Mouse (Mus musculus): ENCODE measurements at regions not wholly inside any gene's neighbourhood (a gene's known extent, or its start where the extent isn't known, plus 50 kb on each side); places are given as distances from the start of the nearest gene placed in this dataset.

DNA sequence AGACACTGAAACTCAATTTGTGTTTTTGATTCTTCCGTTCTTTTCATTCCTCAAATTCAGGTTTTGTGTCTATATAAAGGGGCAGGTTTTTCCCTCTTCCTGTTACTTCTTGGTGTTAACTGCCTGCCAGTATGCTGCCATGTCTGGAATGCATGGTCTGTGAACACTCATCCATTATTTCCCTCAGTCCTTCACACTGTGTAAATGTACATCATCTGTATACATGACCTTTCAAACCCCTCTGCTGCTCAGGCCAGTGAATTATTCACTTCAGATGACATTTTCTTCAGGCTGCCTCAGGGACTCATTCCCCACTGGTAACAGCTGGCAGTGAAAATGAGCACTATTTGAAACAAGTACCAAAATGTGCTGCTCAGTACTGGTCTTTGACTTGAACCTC lies 512.0 kb upstream of the Atxn7l3b start:
- Histone ChIP-seq H3K9me3 (ENCODE audit: low read length) (no peaks in the 10 kb centered on the region), H3K27me3 (ENCODE audit: insufficient read depth, low read length) (no peaks in the 10 kb centered on the region), H3K4me3 (ENCODE audit: low read depth, low read length) (no peak overlapping the region), H3K4me2 (ENCODE audit: low read depth, low read length, poor library complexity, severe bottlenecking) (no peak overlapping the region), H3K27ac (ENCODE audit: low read depth, low read length) (no peak overlapping the region), H3K9ac (replicated peaks; ENCODE audit: low read length, poor library complexity, severe bottlenecking) (no peak overlapping the region), H3K4me1 (ENCODE audit: insufficient read depth, low read length) (no peaks in the 10 kb centered on the region), H3K36me3 (ENCODE audit: insufficient read depth, low read length) (no peaks in the 10 kb centered on the region)
- DNase-seq (ENCODE audit: low spot score) (no peak), ATAC-seq (ENCODE audit: low FRiP score) (no peak)
- TF ChIP-seq CTCF (IDR thresholded peaks at IDR 0.05): no peak
- 88% methylated on average over 1 of the region's 1 CpGs for WGBS

- no peak overlapping the region for H3K27ac ChIP-seq (ENCODE audit: low read depth, low read length)
- H3K4me3 ChIP-seq (ENCODE audit: low read depth, low read length): no peak overlapping the region
- DNase-seq (ENCODE audit: low spot score): no peak
- no peak overlapping the region for H3K9ac ChIP-seq (replicated peaks; ENCODE audit: low read length, poor library complexity, severe bottlenecking)
- no peaks in the 10 kb centered on the region for H3K36me3 ChIP-seq (ENCODE audit: insufficient read depth, low read length)
- no peak for ATAC-seq (ENCODE audit: low FRiP score)
- H3K4me2 ChIP-seq (ENCODE audit: low read depth, low read length, poor library complexity, severe bottlenecking): no peak overlapping the region
- H3K4me1 ChIP-seq (ENCODE audit: insufficient read depth, low read length): no peaks in the 10 kb centered on the region
- TF ChIP-seq CTCF (IDR thresholded peaks at IDR 0.05): no peak
- WGBS: 90% methylated on average over 5 of the region's 5 CpGs
- H3K27me3 ChIP-seq (ENCODE audit: insufficient read depth, low read length): no peaks in the 10 kb centered on the region
- no peaks in the 10 kb centered on the region for H3K9me3 ChIP-seq (ENCODE audit: low read length)
These were observed 502.4 kb upstream of the Atxn7l3b start for GRCm38 (mm10) chr10:113431155-113431554.

GRCm38 (mm10) chr10:113411250-113411813 lies 482.5 kb upstream of the Atxn7l3b start:
- 90% methylated on average over 2 of the region's 2 CpGs for WGBS

GRCm38 (mm10) chr10:113390579-113390978 lies 461.8 kb upstream of the Atxn7l3b start:
- WGBS: 90% methylated on average over 3 of the region's 3 CpGs
- DNase-seq (ENCODE audit: low spot score): no peak
- Histone ChIP-seq H3K27me3 (ENCODE audit: insufficient read depth, low read length) (no peaks in the 10 kb centered on the region), H3K9me3 (ENCODE audit: low read length) (no peaks in the 10 kb centered on the region), H3K27ac (ENCODE audit: low read depth, low read length) (no peak overlapping the region), H3K4me3 (ENCODE audit: low read depth, low read length) (no peak overlapping the region), H3K4me1 (ENCODE audit: insufficient read depth, low read length) (no peaks in the 10 kb centered on the region), H3K36me3 (ENCODE audit: insufficient read depth, low read length) (no peaks in the 10 kb centered on the region), H3K4me2 (ENCODE audit: low read depth, low read length, poor library complexity, severe bottlenecking) (no peak overlapping the region), H3K9ac (replicated peaks; ENCODE audit: low read length, poor library complexity, severe bottlenecking) (no peak overlapping the region)
- ATAC-seq (ENCODE audit: low FRiP score): no peak
- TF ChIP-seq CTCF (IDR thresholded peaks at IDR 0.05): no peak

More at GRCm38 (mm10) chr10:113411250-113411813, 482.5 kb upstream of the Atxn7l3b start:
- TF ChIP-seq CTCF (IDR thresholded peaks at IDR 0.05): peak; percentile 40
- ATAC-seq (ENCODE audit: low FRiP score) (no peak), DNase-seq (ENCODE audit: low spot score) (peak; percentile 34)
- Histone ChIP-seq H3K9me3 (ENCODE audit: low read length) (no peaks in the 10 kb centered on the region), H3K4me1 (ENCODE audit: insufficient read depth, low read length) (no peaks in the 10 kb centered on the region), H3K27ac (ENCODE audit: low read depth, low read length) (no peak overlapping the region), H3K27me3 (ENCODE audit: insufficient read depth, low read length) (no peaks in the 10 kb centered on the region), H3K4me2 (ENCODE audit: low read depth, low read length, poor library complexity, severe bottlenecking) (no peak overlapping the region), H3K9ac (replicated peaks; ENCODE audit: low read length, poor library complexity, severe bottlenecking) (no peak overlapping the region), H3K36me3 (ENCODE audit: insufficient read depth, low read length) (no peaks in the 10 kb centered on the region), H3K4me3 (ENCODE audit: low read depth, low read length) (no peak overlapping the region)

- DNase-seq (ENCODE audit: low spot score) (no peak), ATAC-seq (ENCODE audit: low FRiP score) (no peak)
- Histone ChIP-seq H3K27me3 (ENCODE audit: insufficient read depth, low read length) (no peaks in the 10 kb centered on the region), H3K4me3 (ENCODE audit: low read depth, low read length) (no peak overlapping the region), H3K4me2 (ENCODE audit: low read depth, low read length, poor library complexity, severe bottlenecking) (no peak overlapping the region), H3K9ac (replicated peaks; ENCODE audit: low read length, poor library complexity, severe bottlenecking) (no peak overlapping the region), H3K27ac (ENCODE audit: low read depth, low read length) (no peak overlapping the region), H3K9me3 (ENCODE audit: low read length) (no peaks in the 10 kb centered on the region), H3K4me1 (ENCODE audit: insufficient read depth, low read length) (no peaks in the 10 kb centered on the region), H3K36me3 (ENCODE audit: insufficient read depth, low read length) (no peaks in the 10 kb centered on the region)
- no peak for TF ChIP-seq CTCF (IDR thresholded peaks at IDR 0.05)
- 90% methylated on average over 6 of the region's 6 CpGs for WGBS
These were observed 440.4 kb upstream of the Atxn7l3b start for GRCm38 (mm10) chr10:113369232-113369631.

GRCm38 (mm10) chr10:113346199-113346598 lies 417.4 kb upstream of the Atxn7l3b start:
- ATAC-seq (ENCODE audit: low FRiP score) (no peak), DNase-seq (ENCODE audit: low spot score) (no peak)
- no peaks in the 10 kb centered on the region for H3K9me3 ChIP-seq (ENCODE audit: low read length)
- 77% methylated on average over 2 of the region's 2 CpGs for WGBS
- H3K27ac ChIP-seq (ENCODE audit: low read depth, low read length): no peak overlapping the region
- no peak overlapping the region for H3K4me3 ChIP-seq (ENCODE audit: low read depth, low read length)
- no peak for TF ChIP-seq CTCF (IDR thresholded peaks at IDR 0.05)
- H3K36me3 ChIP-seq (ENCODE audit: insufficient read depth, low read length): no peaks in the 10 kb centered on the region
- H3K4me2 ChIP-seq (ENCODE audit: low read depth, low read length, poor library complexity, severe bottlenecking): no peak overlapping the region
- H3K27me3 ChIP-seq (ENCODE audit: insufficient read depth, low read length): no peaks in the 10 kb centered on the region
- no peaks in the 10 kb centered on the region for H3K4me1 ChIP-seq (ENCODE audit: insufficient read depth, low read length)
- no peak overlapping the region for H3K9ac ChIP-seq (replicated peaks; ENCODE audit: low read length, poor library complexity, severe bottlenecking)
